Mouse (Mus musculus): Measurements from ENCODE around the gene Cpvl. TPM values are rescaled to one million over a fixed set of nuclear protein-coding genes. Genes with fewer than 3 reads are reported as not detected.

The Cpvl gene
- total RNA-seq, 2 experiments from 2014 or later = not detected

DNA sequence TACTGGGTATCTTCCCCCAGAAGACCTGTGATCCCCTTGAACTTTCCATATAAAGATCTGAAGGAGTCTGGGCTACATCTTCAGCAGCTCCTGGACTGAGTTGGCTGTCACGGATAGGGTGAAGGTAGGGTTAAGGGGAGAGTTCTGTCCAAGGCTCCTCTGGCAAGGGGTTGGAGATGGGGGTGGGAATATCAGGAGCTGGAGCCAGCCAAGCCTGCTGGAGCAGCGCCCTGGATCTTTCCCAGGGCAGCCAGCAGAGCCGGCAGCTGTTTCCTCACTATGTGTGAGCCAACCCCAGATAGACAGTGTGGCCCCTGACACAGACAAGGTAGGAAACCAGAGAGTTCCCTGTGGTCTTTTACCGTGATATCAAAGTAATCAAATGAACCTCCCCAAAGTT is 153.3 kb downstream of the Cpvl start:
- no peak for ATAC-seq (replicated peaks; ENCODE audit: poor library complexity, severe bottlenecking)

Other genes with a start within 250 kb of the Cpvl start
- not detected in 2 replicates for gene Tril, start 157.8 kb downstream of the Cpvl start, total RNA-seq (2014; fragmentation: Nextera tagmentation)
- gene Tril, start 157.8 kb downstream of the Cpvl start, total RNA-seq (2017) = not detected in 2 replicates
- gene Chn2, start 60.9 kb upstream of the Cpvl start, total RNA-seq (2014; fragmentation: Nextera tagmentation) = 13.6 and 15.2 TPM in 2 replicates
- 8.3 and 11.2 TPM in 2 replicates for gene Chn2, start 60.9 kb upstream of the Cpvl start, total RNA-seq (2017)

Measured in granulocyte monocyte progenitor cell, adult 5-6 weeks (primary cell).